In the genomic region with DNA sequence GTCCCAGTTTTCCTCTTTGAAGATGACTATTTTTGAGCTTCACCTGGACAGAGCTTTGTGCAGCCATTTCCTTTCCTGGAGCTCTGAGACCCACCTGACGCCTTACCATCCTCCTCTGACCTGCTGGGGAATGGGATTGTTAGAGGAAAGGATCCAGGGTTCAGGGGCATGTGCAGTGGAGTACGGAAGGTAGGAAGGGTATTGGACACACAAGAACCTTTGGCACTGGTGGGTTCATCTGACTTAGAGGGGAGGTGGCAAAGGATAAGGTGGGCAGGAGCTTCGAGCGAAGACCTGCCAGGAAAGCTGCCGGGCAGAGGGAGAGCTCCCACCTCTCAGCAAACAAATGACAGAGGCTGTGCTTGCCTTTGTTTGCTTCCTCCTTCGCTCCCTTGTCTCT, we compare ENCODE assay signal across 9 mouse cellular contexts. TPM values are rescaled to one million over a fixed set of nuclear protein-coding genes. Genes with fewer than 3 reads are reported as not detected.
A peak's percentile ranks its signal among the peaks of the same experiment; 100 is the strongest.
DNase-seq lines count a peak whose midpoint lies in the region; ATAC-seq and TF ChIP-seq lines count a peak whose summit lies in the region.
"Had no signal": no experiment of that assay in that cellular context is flagged by ENCODE, and none has a peak within 500 bp of the region (broad histone marks: within the 10 kb centered on the region; RNA-seq: fewer than 3 reads in every experiment).

No protein-coding gene starts in this region.

- no peak for TF ChIP-seq CTCF in cerebellum, adult 2 months (IDR thresholded peaks at IDR 0.05; ENCODE audit: borderline replicate concordance, insufficient read depth, low read depth, low read length)
- TF ChIP-seq CTCF in liver, postnatal 0 days (IDR thresholded peaks at IDR 0.05; ENCODE audit: low read depth) = no peak

- H3K4me1 ChIP-seq in cerebellum, adult 2 months (ENCODE audit: control insufficient read depth, insufficient read depth, low read length) = peaks cover 11% of the 10 kb centered on the region
- peaks cover 16% of the 10 kb centered on the region for H3K4me1 ChIP-seq in liver, embryonic 11.5 days (replicated peaks; ENCODE audit: control insufficient read depth, insufficient read depth, low read length)
- H3K4me1 ChIP-seq in liver, postnatal 0 days (ENCODE audit: insufficient read depth) = peaks cover 21% of the 10 kb centered on the region
- peaks cover 3% of the 10 kb centered on the region for H3K4me1 ChIP-seq in limb, embryonic 11.5 days (ENCODE audit: control insufficient read depth, insufficient read depth, low read length)

- H3K9ac ChIP-seq in liver, embryonic 11.5 days (ENCODE audit: low read depth, low read length) = no peak overlapping the region
- no peak overlapping the region for H3K9ac ChIP-seq in liver, postnatal 0 days (replicated peaks)
- H3K9ac ChIP-seq in limb, embryonic 11.5 days (ENCODE audit: low read length) = no peak overlapping the region

- H3K27ac ChIP-seq in cerebellum, adult 2 months (ENCODE audit: insufficient read depth, low read length) = peak overlapping the region; percentile 92
- no peak overlapping the region for H3K27ac ChIP-seq in liver, embryonic 11.5 days (ENCODE audit: low read depth, low read length)
- H3K27ac ChIP-seq in liver, postnatal 0 days (ENCODE audit: low read depth) = no peak overlapping the region
- no peak overlapping the region for H3K27ac ChIP-seq in limb, embryonic 11.5 days (replicated peaks; ENCODE audit: low read depth, low read length)

- no peak for TF ChIP-seq EP300 in liver, postnatal 0 days (IDR thresholded peaks at IDR 0.05; ENCODE audit: low read depth)

- H3K36me3 ChIP-seq in liver, embryonic 11.5 days (ENCODE audit: control insufficient read depth, insufficient read depth, low read length) = no peaks in the 10 kb centered on the region
- H3K36me3 ChIP-seq in liver, postnatal 0 days (replicated peaks; ENCODE audit: insufficient read depth, low read length) = no peaks in the 10 kb centered on the region
- no peaks in the 10 kb centered on the region for H3K36me3 ChIP-seq in limb, embryonic 11.5 days (ENCODE audit: control insufficient read depth, insufficient read depth, low read length)

- H3K4me2 ChIP-seq in liver, embryonic 11.5 days = peak overlapping the region; percentile 88
- H3K4me2 ChIP-seq in liver, postnatal 0 days (ENCODE audit: low read depth, low read length) = no peak overlapping the region
- H3K4me2 ChIP-seq in limb, embryonic 11.5 days (ENCODE audit: low read depth, severe bottlenecking) = peak overlapping the region; percentile 95

- DNase-seq in cerebellum, adult 2 months = peak in 1 of 2 experiments; percentile 56
- no peak for DNase-seq in cerebellum, adult 8-10 months
- DNase-seq in liver, embryonic 11.5 days (ENCODE audit: low spot score) = no peak
- DNase-seq in liver, postnatal 0 days = no peak
- DNase-seq in limb, embryonic 11.5 days (ENCODE audit: low spot score) = no peak
- peak; percentile 54 for DNase-seq in retina, postnatal 1 day
- no peak for DNase-seq in right cerebral cortex, postnatal 14 days
- DNase-seq in layer of hippocampus, adult 18-20 months (ENCODE audit: low spot score in 2 of 2) = no peak
- DNase-seq: kidney, adult 9 months had no signal

- H3K4me3 ChIP-seq in cerebellum, adult 2 months (replicated peaks; ENCODE audit: insufficient read depth, low read depth, low read length) = peak overlapping the region; percentile 64
- H3K4me3 ChIP-seq in liver, embryonic 11.5 days (ENCODE audit: low read depth, low read length) = no peak overlapping the region
- no peak overlapping the region for H3K4me3 ChIP-seq in liver, postnatal 0 days (ENCODE audit: low read depth, low read length)
- H3K4me3 ChIP-seq in limb, embryonic 11.5 days (ENCODE audit: low read depth, low read length) = peak overlapping the region; percentile 55; the same call in 1 of the 2 replicates

- no peaks in the 10 kb centered on the region for H3K27me3 ChIP-seq in cerebellum, adult 2 months (ENCODE audit: control insufficient read depth, insufficient read depth, low read length)
- peaks cover 70% of the 10 kb centered on the region for H3K27me3 ChIP-seq in liver, embryonic 11.5 days (replicated peaks; ENCODE audit: control insufficient read depth, insufficient read depth, low read length)
- H3K27me3 ChIP-seq in liver, postnatal 0 days (ENCODE audit: insufficient read depth, low read length) = peaks cover 67% of the 10 kb centered on the region
- H3K27me3 ChIP-seq in limb, embryonic 11.5 days (ENCODE audit: control insufficient read depth, insufficient read depth, low read length) = peaks cover 52% of the 10 kb centered on the region

- peak; percentile 36; the same call in 1 of the 2 replicates for TF ChIP-seq POLR2A in cerebellum, adult 2 months (IDR thresholded peaks at IDR 0.05; ENCODE audit: borderline replicate concordance, insufficient read depth, low read length)

- no peak for ATAC-seq in liver, embryonic 11.5 days (replicated peaks; ENCODE audit: low FRiP score)
- ATAC-seq in liver, postnatal 0 days = no peak
- ATAC-seq in limb, embryonic 11.5 days (ENCODE audit: insufficient number of reproducible peaks, low FRiP score, low TSS enrichment, low read depth) = no peak

- WGBS in cerebellum, adult 2 months = 8% methylated on average over 6 of the region's 6 CpGs
- WGBS in liver, embryonic 11.5 days = 46% methylated on average over 6 of the region's 6 CpGs
- WGBS in liver, postnatal 0 days (ENCODE audit: insufficient replicate concordance) = 31% methylated on average over 6 of the region's 6 CpGs
- WGBS in limb, embryonic 11.5 days = 44% methylated on average over 6 of the region's 6 CpGs

- H3K9me3 ChIP-seq in liver, embryonic 11.5 days (ENCODE audit: control insufficient read depth, low read length) = no peaks in the 10 kb centered on the region
- peaks cover 6% of the 10 kb centered on the region for H3K9me3 ChIP-seq in liver, postnatal 0 days (ENCODE audit: low read length)
- H3K9me3 ChIP-seq in limb, embryonic 11.5 days (ENCODE audit: control insufficient read depth, low read length) = no peaks in the 10 kb centered on the region

RNA-seq across cellular contexts. Expression of a gene that starts 0.8 kb away (rescaled TPM):
- 234 and 254 TPM in 2 replicates for polyA plus RNA-seq in cerebellum, adult 2 months (2012; rRNA removed)
- polyA plus RNA-seq in liver, embryonic 11.5 days (2014; fragmentation: Nextera tagmentation; extraction: Ambion mirVana) = 6.6 and 6.9 TPM in 2 replicates
- 2.9 and 3.1 TPM in 2 replicates for polyA plus RNA-seq in liver, postnatal 0 days (2015; fragmentation: Nextera tagmentation; extraction: Ambion mirVana)
- 9.2 and 10.2 TPM in 2 replicates for polyA plus RNA-seq in limb, embryonic 11.5 days (2014; fragmentation: Nextera tagmentation; extraction: Ambion mirVana)
- 100 to 1,000 TPM; 198 to 208 TPM for total RNA-seq in layer of hippocampus, adult 18-20 months (2021)

RNA-seq across cellular contexts. Expression of a gene that starts 18.1 kb away (rescaled TPM):
- polyA plus RNA-seq in cerebellum, adult 2 months (2012; rRNA removed) = 33.1 and 33.7 TPM in 2 replicates
- 32.6 and 34.4 TPM in 2 replicates for polyA plus RNA-seq in liver, embryonic 11.5 days (2014; fragmentation: Nextera tagmentation; extraction: Ambion mirVana)
- 8.7 and 9.8 TPM in 2 replicates for polyA plus RNA-seq in liver, postnatal 0 days (2015; fragmentation: Nextera tagmentation; extraction: Ambion mirVana)
- 47.5 and 53.7 TPM in 2 replicates for polyA plus RNA-seq in limb, embryonic 11.5 days (2014; fragmentation: Nextera tagmentation; extraction: Ambion mirVana)
- 10 to 100 TPM; 37.1 to 37.9 TPM for total RNA-seq in layer of hippocampus, adult 18-20 months (2021)

RNA-seq across cellular contexts. Expression of a gene that starts 18.2 kb away (rescaled TPM):
- polyA plus RNA-seq in cerebellum, adult 2 months (2012; rRNA removed) = 278 and 280 TPM in 2 replicates
- polyA plus RNA-seq in liver, embryonic 11.5 days (2014; fragmentation: Nextera tagmentation; extraction: Ambion mirVana) = 223 and 236 TPM in 2 replicates
- 196 and 199 TPM in 2 replicates for polyA plus RNA-seq in liver, postnatal 0 days (2015; fragmentation: Nextera tagmentation; extraction: Ambion mirVana)
- 206 and 229 TPM in 2 replicates for polyA plus RNA-seq in limb, embryonic 11.5 days (2014; fragmentation: Nextera tagmentation; extraction: Ambion mirVana)
- 100 to 1,000 TPM; 225 to 240 TPM for total RNA-seq in layer of hippocampus, adult 18-20 months (2021)

RNA-seq across cellular contexts. Expression of a gene that starts 39.5 kb away (rescaled TPM):
- 245 and 249 TPM in 2 replicates for polyA plus RNA-seq in cerebellum, adult 2 months (2012; rRNA removed)
- 218 and 231 TPM in 2 replicates for polyA plus RNA-seq in liver, embryonic 11.5 days (2014; fragmentation: Nextera tagmentation; extraction: Ambion mirVana)
- polyA plus RNA-seq in liver, postnatal 0 days (2015; fragmentation: Nextera tagmentation; extraction: Ambion mirVana) = 182 and 184 TPM in 2 replicates
- polyA plus RNA-seq in limb, embryonic 11.5 days (2014; fragmentation: Nextera tagmentation; extraction: Ambion mirVana) = 220 and 227 TPM in 2 replicates
- total RNA-seq in layer of hippocampus, adult 18-20 months (2021) = 100 to 1,000 TPM; 102 to 110 TPM

RNA-seq across cellular contexts. Expression of a gene that starts 53.7 kb away (rescaled TPM):
- polyA plus RNA-seq in cerebellum, adult 2 months (2012; rRNA removed) = 91.1 and 95.2 TPM in 2 replicates
- polyA plus RNA-seq in liver, embryonic 11.5 days (2014; fragmentation: Nextera tagmentation; extraction: Ambion mirVana) = 78.1 and 90.5 TPM in 2 replicates
- polyA plus RNA-seq in liver, postnatal 0 days (2015; fragmentation: Nextera tagmentation; extraction: Ambion mirVana) = 26.0 and 29.4 TPM in 2 replicates
- 75.2 and 91.1 TPM in 2 replicates for polyA plus RNA-seq in limb, embryonic 11.5 days (2014; fragmentation: Nextera tagmentation; extraction: Ambion mirVana)
- 100 to 1,000 TPM; 136 to 140 TPM for total RNA-seq in layer of hippocampus, adult 18-20 months (2021)

Comparison
In these comparisons a context has a peak if more than half of its experiments do, and no peak if none do; other contexts are left out.
1. H3K4me3 ChIP-seq: peak in cerebellum, adult 2 months (single experiment) and limb, embryonic 11.5 days (single experiment); none in liver, embryonic 11.5 days (single experiment) and liver, postnatal 0 days (single experiment).
2. RNA of a gene that starts 0.8 kb away (polyA plus RNA-seq): 234 to 254 TPM in cerebellum, adult 2 months; 9.2 to 10.2 TPM in limb, embryonic 11.5 days, 6.6 to 6.9 TPM in liver, embryonic 11.5 days and 2.9 to 3.1 TPM in liver, postnatal 0 days; every median in the first group is over 10 times any median in the second.